Mouse (Mus musculus) liver, postnatal 0 days (tissue): Measurements from ENCODE around the gene Tmem219. TPM values are rescaled to one million over a fixed set of nuclear protein-coding genes. Genes with fewer than 3 reads are reported as not detected.

Experiments
- ATAC-seq: fragments of 200-750 bp; cut with Nextera tagmentation; 2 replicates; pipeline ENCODE4 v1.8.0; 2017; ENCODE audit warnings: mild to moderate bottlenecking, moderate library complexity
- DNase-seq: peaks from one replicate; pipeline ENCODE4 v3.0.0-alpha.2; 2016
- H3K27ac ChIP-seq: fragments of 300-500 bp; sonication (generic); 2 replicates; pipeline ENCODE4 v1.5.1; 2014; ENCODE audit warnings: antibody characterized with exemption, moderate library complexity, mild to moderate bottlenecking, low read depth
- H3K27me3 ChIP-seq: fragments of 300-500 bp; sonication (generic); 2 replicates; pipeline ENCODE4 v1.6.1; 2014; ENCODE audit warnings: low read length, control low read depth, mixed read lengths; ENCODE audit not compliant: insufficient read depth
- H3K36me3 ChIP-seq: fragments of 300-500 bp; sonication (generic); replicated peaks from 2 replicates; pipeline ENCODE4 v1.6.1; 2014; ENCODE audit warnings: mild to moderate bottlenecking, control low read depth, low read length, moderate library complexity, mixed read lengths; ENCODE audit not compliant: insufficient read depth
- H3K4me1 ChIP-seq: fragments of 300-500 bp; sonication (generic); 2 replicates; pipeline ENCODE4 v1.6.1; 2014; ENCODE audit warnings: antibody characterized with exemption, mild to moderate bottlenecking, control low read depth; ENCODE audit not compliant: insufficient read depth
- H3K4me2 ChIP-seq: fragments of 300-500 bp; sonication (generic); 2 replicates; pipeline ENCODE4 v1.6.1; 2014; ENCODE audit warnings: low read depth, mild to moderate bottlenecking, low read length, moderate library complexity, mixed read lengths
- H3K4me3 ChIP-seq: fragments of 300-500 bp; sonication (generic); 2 replicates; pipeline ENCODE4 v1.5.1; 2014; ENCODE audit warnings: low read depth, low read length
- H3K9ac ChIP-seq: fragments of 300-500 bp; sonication (generic); replicated peaks from 2 replicates; pipeline ENCODE4 v1.6.1; 2014; ENCODE audit warnings: mild to moderate bottlenecking, moderate library complexity
- H3K9me3 ChIP-seq: fragments of 300-500 bp; sonication (generic); 2 replicates; pipeline ENCODE4 v1.6.1; 2016; ENCODE audit warnings: mild to moderate bottlenecking, control low read depth, low read length, mixed read lengths
- CTCF ChIP-seq: sonication (generic); IDR thresholded peaks from 2 replicates; pipeline ENCODE4 v1.5.1; 2016; ENCODE audit warnings: antibody characterized with exemption, low read depth
- EP300 ChIP-seq: IDR thresholded peaks from 2 replicates; pipeline ENCODE4 v1.6.1; 2016; ENCODE audit warnings: antibody characterized with exemption, low read depth, mild to moderate bottlenecking
- WGBS: fragments of 180-500 bp; shearing (Covaris S2); extraction: QIAGEN DNeasy Blood & Tissue Kit; methylation state at CpG from one replicate; pipeline ENCODE4 v1.1.7; 2014; ENCODE audit not compliant: insufficient replicate concordance; 5-methylcytosine and 5-hydroxymethylcytosine counted together
- polyA plus RNA-seq: library from polyadenylated mRNA; unstranded; fragments of >200 nt; fragmentation: Nextera tagmentation; extraction: Ambion mirVana; gene quantifications from 2 replicates; pipeline ENCODE4 v1.2.1, GENCODE M21; 2015

The Tmem219 gene
- polyA plus RNA-seq, 1 experiment from 2014 or later = 35.6 TPM

- Histone ChIP-seq H3K4me3 (peak within 1 kb of the TSS; percentile 72), H3K27ac (peak within 1 kb of the TSS; percentile 24), H3K9me3 (no peaks in the 10 kb centered on the region), H3K4me2 (peak within 1 kb of the TSS; percentile 95), H3K4me1 (peaks cover 17% of the 10 kb centered on the region), H3K27me3 (no peaks in the 10 kb centered on the region), H3K9ac (peak within 1 kb of the TSS; percentile 78), H3K36me3 (peaks cover 53% of the 10 kb centered on the region)
- DNase-seq (peak; percentile 97), ATAC-seq (peak; percentile 96)
- 1% methylated on average over 42 of the region's 42 CpGs for WGBS
- TF ChIP-seq CTCF = no peak
- no peak for TF ChIP-seq EP300
Observed at GRCm38 (mm10) chr7:126861429-126862130, 61.1 kb downstream of the Tmem219 start, which contains the start of gene Hirip3. Gene Hirip3, plus strand, starts transcription at chr7:126861972.

- peak overlapping the region; percentile 95 for H3K4me2 ChIP-seq
- 49% methylated on average over 5 of the region's 5 CpGs for WGBS
- no peaks in the 10 kb centered on the region for H3K9me3 ChIP-seq
- H3K4me1 ChIP-seq = peaks cover 17% of the 10 kb centered on the region
- peak overlapping the region; percentile 24; the same call in 1 of the 2 replicates for H3K27ac ChIP-seq
- no peaks in the 10 kb centered on the region for H3K27me3 ChIP-seq
- no peak for ATAC-seq
- peaks cover 53% of the 10 kb centered on the region for H3K36me3 ChIP-seq
- H3K4me3 ChIP-seq = peak overlapping the region; percentile 72
- TF ChIP-seq CTCF (no peak), EP300 (no peak)
- H3K9ac ChIP-seq = peak overlapping the region; percentile 78
- DNase-seq = no peak
Observed at GRCm38 (mm10) chr7:126860987-126861386, 61.7 kb downstream of the Tmem219 start.

DNA sequence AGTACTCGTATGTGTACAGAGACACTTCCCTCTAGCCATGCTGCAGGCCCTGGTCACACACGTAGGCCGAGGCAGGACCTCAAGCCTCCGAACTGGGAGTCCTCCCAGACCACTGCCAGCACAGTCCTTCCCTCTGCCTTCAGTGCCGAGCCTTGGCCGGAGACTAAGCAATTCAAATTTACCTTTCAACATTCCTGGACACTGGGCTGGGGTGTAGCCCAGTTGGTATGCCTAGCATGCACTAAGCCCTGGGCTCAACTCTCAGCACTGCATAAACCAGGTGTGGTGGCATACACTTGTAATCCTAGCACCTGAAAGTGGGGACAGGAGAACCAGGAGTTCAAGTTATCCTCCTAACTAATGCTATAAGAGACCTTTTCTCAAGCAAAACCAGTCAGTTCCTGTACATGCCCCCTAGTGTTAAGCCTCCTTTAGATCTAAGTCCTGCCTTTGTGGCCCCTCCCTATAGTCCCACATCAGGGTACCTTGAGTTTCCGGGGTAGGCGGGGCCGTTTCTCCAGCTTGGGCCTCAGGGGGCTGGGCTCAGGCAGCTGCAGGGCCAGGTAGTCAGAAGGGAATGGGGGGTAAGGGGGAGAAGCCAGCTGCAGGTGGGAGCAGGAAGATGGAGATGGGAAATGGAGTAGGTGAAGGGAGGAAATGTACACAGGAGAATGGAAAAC is 65.8 kb downstream of the Tmem219 start:
- H3K4me3 ChIP-seq = no peak overlapping the region
- no peak overlapping the region for H3K9ac ChIP-seq
- no peak for DNase-seq
- TF ChIP-seq EP300 (no peak), CTCF (no peak)
- no peak overlapping the region for H3K27ac ChIP-seq
- WGBS = 72% methylated on average over 9 of the region's 9 CpGs
- peaks cover 7% of the 10 kb centered on the region for H3K4me1 ChIP-seq
- H3K27me3 ChIP-seq = no peaks in the 10 kb centered on the region
- peaks cover 70% of the 10 kb centered on the region for H3K36me3 ChIP-seq
- H3K4me2 ChIP-seq = no peak overlapping the region
- H3K9me3 ChIP-seq = no peaks in the 10 kb centered on the region
- ATAC-seq = no peak

DNA sequence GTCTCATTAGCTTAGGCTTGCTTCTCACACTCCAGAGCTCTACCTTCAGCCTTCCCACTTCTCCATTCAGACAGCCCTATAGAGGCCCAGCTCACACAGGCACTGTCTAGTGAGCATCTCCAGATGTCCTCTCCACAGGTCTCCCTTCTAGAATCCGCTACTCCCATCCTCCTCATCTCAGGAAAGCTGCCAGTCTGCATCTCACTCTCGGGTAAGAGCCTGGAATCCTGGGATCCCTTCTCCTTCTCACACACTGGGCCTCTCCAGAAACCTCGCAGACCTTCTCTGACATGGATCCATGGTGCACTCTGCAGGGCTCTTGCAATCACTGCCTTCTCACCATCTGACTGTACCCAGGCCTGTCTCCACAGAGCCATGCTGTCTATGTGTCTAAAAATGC is 67.1 kb downstream of the Tmem219 start:
- H3K4me1 ChIP-seq = no peaks in the 10 kb centered on the region
- no peak overlapping the region for H3K9ac ChIP-seq
- no peak overlapping the region for H3K4me2 ChIP-seq
- H3K27me3 ChIP-seq = no peaks in the 10 kb centered on the region
- H3K9me3 ChIP-seq = no peaks in the 10 kb centered on the region
- no peak overlapping the region for H3K4me3 ChIP-seq
- WGBS = 82% methylated on average over 3 of the region's 3 CpGs
- DNase-seq = no peak
- no peak for ATAC-seq
- TF ChIP-seq CTCF (no peak), EP300 (no peak)
- H3K36me3 ChIP-seq = peaks cover 73% of the 10 kb centered on the region
- H3K27ac ChIP-seq = no peak overlapping the region

GRCm38 (mm10) chr7:126853454-126853853 is 69.3 kb downstream of the Tmem219 start:
- WGBS = 88% methylated on average over 5 of the region's 5 CpGs
- no peak overlapping the region for H3K4me3 ChIP-seq
- H3K27ac ChIP-seq = no peak overlapping the region
- DNase-seq (no peak), ATAC-seq (no peak)
- H3K9me3 ChIP-seq = no peaks in the 10 kb centered on the region
- H3K9ac ChIP-seq = no peak overlapping the region
- no peak for TF ChIP-seq EP300
- TF ChIP-seq CTCF = no peak
- no peak overlapping the region for H3K4me2 ChIP-seq
- H3K36me3 ChIP-seq = peaks cover 55% of the 10 kb centered on the region
- peaks cover 16% of the 10 kb centered on the region for H3K27me3 ChIP-seq
- no peaks in the 10 kb centered on the region for H3K4me1 ChIP-seq

- Histone ChIP-seq H3K4me1 (peaks cover 6% of the 10 kb centered on the region; the same call in 1 of the 2 replicates), H3K36me3 (peaks cover 39% of the 10 kb centered on the region), H3K27ac (no peak overlapping the region), H3K4me2 (no peak overlapping the region), H3K9me3 (no peaks in the 10 kb centered on the region), H3K9ac (no peak overlapping the region), H3K4me3 (no peak overlapping the region), H3K27me3 (peaks cover 37% of the 10 kb centered on the region)
- no peak for DNase-seq
- WGBS = 67% methylated on average over 12 of the region's 12 CpGs
- TF ChIP-seq CTCF (no peak), EP300 (no peak)
- no peak for ATAC-seq
Observed at GRCm38 (mm10) chr7:126851192-126851591, 71.5 kb downstream of the Tmem219 start.
